Mouse (Mus musculus) urinary bladder, postnatal 4 days (tissue): Measurements from ENCODE around the gene Rcan1.
A peak's percentile ranks its signal among the peaks of the same experiment; 100 is the strongest.

Experiments
- DNase-seq, 2 experiments: peaks; one replicate each; pipeline ENCODE4 v3.0.0; 2021 to 2022; ENCODE audit warnings: low spot score in 2 of 2

The Rcan1 gene

GRCm38 (mm10) chr16:92348941-92349340, 121.7 kb downstream of the Rcan1 start:
- DNase-seq = no peak

- DNase-seq = peak in 1 of 2 experiments; percentile 57
Observed at GRCm38 (mm10) chr16:92346297-92346916, 124.3 kb downstream of the Rcan1 start.

GRCm38 (mm10) chr16:92345177-92345576, 125.5 kb downstream of the Rcan1 start:
- no peak for DNase-seq
